Mouse (Mus musculus): Measurements from ENCODE around the gene Ggt7. TPM values are rescaled to one million over a fixed set of nuclear protein-coding genes. Genes with fewer than 3 reads are reported as not detected.
A peak's percentile ranks its signal among the peaks of the same experiment; 100 is the strongest.
"Not testable (repeated sequence)": the region's sequence is repeated elsewhere in the genome, so short reads cannot be mapped to it uniquely, and the experiment has no call there.

The Ggt7 gene
- 9.8 and 10.9 TPM in 2 replicates for polyA plus RNA-seq (2016; fragmentation: Nextera tagmentation; extraction: Ambion mirVana)

DNA sequence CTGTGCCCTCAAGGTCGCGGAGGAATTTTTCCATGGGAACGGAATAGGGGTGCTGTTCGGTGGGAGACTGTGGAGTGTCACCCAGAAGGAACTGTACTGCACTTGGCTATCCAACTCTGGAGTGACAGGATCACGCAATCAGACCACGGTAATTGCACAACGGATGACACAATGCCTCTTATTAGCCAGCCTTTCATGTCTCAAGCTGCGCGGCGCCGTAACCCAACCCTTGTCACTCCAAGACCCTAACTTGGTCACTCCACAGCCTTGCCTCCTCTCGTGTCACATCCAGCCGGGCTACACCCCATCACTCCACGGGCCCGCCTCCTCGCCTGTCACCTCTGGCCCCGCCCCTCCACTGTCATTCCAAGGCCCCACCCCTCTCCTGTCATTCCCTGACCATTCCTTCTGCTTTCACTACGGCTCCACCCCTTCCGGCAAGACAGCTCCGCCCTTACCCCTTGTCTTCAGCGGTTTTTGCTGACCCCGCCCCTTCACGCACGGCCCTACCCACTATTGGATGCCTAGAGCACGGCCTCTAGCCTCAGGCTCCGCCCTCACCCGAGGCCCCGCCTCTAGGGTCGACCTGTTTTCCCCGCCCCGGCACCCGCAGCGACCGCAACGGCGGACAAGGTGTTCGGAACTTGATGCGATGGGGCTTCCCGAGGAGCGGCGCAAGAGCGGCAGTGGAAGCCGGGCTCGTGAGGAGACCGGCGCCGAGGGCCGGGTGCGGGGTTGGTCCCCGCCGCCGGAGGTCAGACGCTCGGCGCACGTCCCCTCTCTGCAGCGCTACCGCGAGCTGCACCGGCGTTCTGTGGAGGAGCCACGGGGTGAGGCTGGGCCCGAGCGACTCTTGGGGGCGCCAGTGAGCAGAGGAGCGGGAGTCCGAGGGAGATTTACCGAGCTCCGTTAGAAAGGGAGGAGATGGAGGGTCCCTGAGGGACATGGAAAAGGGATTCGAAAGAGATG is at the start of gene Ggt7, which contains the start of gene Acss2:
Gene Ggt7, minus strand, starts transcription at position 783 of the 969 bp plus-strand sequence.
Gene Acss2, plus strand, starts transcription at position 494 of the 969 bp plus-strand sequence.
- H3K27me3 ChIP-seq (ENCODE audit: poor library complexity, severe bottlenecking) = peaks cover 29% of the 10 kb centered on the region
- peak within 1 kb of the TSS; percentile 66 for H3K4me3 ChIP-seq
- H3K9me3 ChIP-seq = no peaks in the 10 kb centered on the region
- H3K4me1 ChIP-seq = peaks cover 35% of the 10 kb centered on the region
- no peaks in the 10 kb centered on the region for H3K36me3 ChIP-seq (replicated peaks)
- peak; percentile 98 for DNase-seq (ENCODE audit: extremely low spot score, low spot score)
- peak within 1 kb of the TSS; percentile 82 for H3K27ac ChIP-seq
- 4% methylated on average over 70 of the region's 70 CpGs for WGBS

DNA sequence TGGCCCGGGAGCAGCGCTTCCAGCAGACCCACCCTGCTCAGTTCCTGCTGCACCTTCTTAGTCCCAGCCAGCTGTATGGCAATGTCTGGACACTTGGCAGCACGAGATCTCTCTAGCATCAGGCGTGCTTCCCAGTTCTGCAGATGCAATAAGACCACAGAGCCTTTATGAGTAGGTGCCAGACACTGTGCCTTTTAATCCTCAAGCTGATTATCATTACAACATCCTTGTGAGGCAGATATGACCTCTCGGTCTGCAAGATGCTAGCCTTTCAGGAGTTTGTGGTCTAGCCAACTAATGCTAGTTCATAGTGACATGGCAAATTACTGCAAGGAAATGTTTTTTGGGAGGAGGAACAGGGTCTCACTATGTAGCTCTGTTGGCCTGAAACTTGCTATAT is 49.7 kb upstream of the Ggt7 start:
- no peak for DNase-seq (ENCODE audit: extremely low spot score, low spot score)
- 88% methylated on average over 5 of the region's 5 CpGs for WGBS
- Histone ChIP-seq H3K4me3 (no peak overlapping the region), H3K9me3 (no peaks in the 10 kb centered on the region), H3K27me3 (ENCODE audit: poor library complexity, severe bottlenecking) (0 out of 2 replicates have a peak, but pooled peaks cover 5% of the 10 kb centered on the region), H3K27ac (no peak overlapping the region), H3K4me1 (peaks cover 22% of the 10 kb centered on the region), H3K36me3 (replicated peaks) (peaks cover 13% of the 10 kb centered on the region)

GRCm38 (mm10) chr2:155562934-155563333 is 44.9 kb upstream of the Ggt7 start:
- Histone ChIP-seq H3K4me1 (no peaks in the 10 kb centered on the region), H3K27ac (no peak overlapping the region), H3K4me3 (no peak overlapping the region), H3K36me3 (replicated peaks) (peaks cover 13% of the 10 kb centered on the region), H3K27me3 (ENCODE audit: poor library complexity, severe bottlenecking) (0 out of 2 replicates have a peak, but pooled peaks cover 5% of the 10 kb centered on the region), H3K9me3 (no peaks in the 10 kb centered on the region)
- WGBS = 84% methylated on average over 4 of the region's 4 CpGs
- DNase-seq (ENCODE audit: extremely low spot score, low spot score) = no peak

DNA sequence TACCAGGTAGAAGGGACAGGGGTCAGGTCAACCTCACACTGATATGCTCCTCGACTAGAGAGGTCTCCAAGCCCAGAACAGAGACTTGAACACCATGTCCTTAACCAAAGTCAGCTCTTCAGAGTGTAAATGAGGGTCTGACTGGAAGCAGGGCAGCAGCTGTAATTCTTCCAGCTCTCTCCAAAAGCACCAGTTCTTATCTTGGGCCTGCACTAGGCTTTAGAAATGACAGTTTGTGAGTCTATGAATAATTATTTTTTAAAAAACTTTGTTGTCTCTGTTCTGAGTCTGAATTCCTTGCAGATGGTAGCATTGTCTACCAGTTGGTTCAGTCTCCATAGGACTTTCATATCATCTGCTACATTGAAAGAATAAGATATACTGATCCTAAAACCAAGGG is 44.2 kb upstream of the Ggt7 start:
- Histone ChIP-seq H3K27ac (no peak overlapping the region), H3K4me1 (no peaks in the 10 kb centered on the region), H3K27me3 (ENCODE audit: poor library complexity, severe bottlenecking) (no peaks in the 10 kb centered on the region), H3K9me3 (no peaks in the 10 kb centered on the region), H3K36me3 (replicated peaks) (peaks cover 9% of the 10 kb centered on the region; the same call in 1 of the 2 replicates), H3K4me3 (no peak overlapping the region)
- 78% methylated on average over 1 of the region's 1 CpGs for WGBS
- no peak for DNase-seq (ENCODE audit: extremely low spot score, low spot score)

DNA sequence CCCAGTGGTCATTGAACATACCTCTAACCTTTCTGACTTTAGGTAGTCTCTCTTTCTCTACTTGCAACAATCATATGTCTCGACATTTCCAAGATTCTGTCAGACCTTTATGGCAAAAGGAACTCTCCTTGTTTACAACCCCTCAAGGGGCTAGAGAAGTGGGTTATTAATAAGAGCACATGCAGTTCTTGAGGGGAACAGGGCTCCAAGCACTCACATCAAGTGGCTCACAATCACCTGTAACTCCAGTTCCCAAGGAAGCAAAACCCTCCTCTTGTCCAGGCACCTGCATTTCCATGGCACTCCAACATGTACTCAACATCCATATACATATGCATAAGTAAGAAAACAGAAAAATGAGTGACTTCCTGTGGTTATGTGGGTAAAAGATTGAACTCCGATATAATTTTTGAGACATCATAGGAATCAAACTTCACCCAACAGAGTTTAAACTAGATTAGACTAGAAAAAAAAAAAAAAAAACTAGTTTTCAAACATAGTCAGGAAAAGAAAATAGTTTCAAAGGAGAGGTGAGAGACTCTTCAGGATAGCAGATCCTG is 36.5 kb upstream of the Ggt7 start:
- WGBS = 88% methylated on average over 2 of the region's 2 CpGs
- no peaks in the 10 kb centered on the region for H3K4me1 ChIP-seq
- no peak overlapping the region for H3K27ac ChIP-seq
- no peaks in the 10 kb centered on the region for H3K9me3 ChIP-seq
- no peaks in the 10 kb centered on the region for H3K27me3 ChIP-seq (ENCODE audit: poor library complexity, severe bottlenecking)
- no peak for DNase-seq (ENCODE audit: extremely low spot score, low spot score)
- H3K4me3 ChIP-seq = no peak overlapping the region
- no peaks in the 10 kb centered on the region; the same call in 1 of the 2 replicates for H3K36me3 ChIP-seq (replicated peaks)

DNA sequence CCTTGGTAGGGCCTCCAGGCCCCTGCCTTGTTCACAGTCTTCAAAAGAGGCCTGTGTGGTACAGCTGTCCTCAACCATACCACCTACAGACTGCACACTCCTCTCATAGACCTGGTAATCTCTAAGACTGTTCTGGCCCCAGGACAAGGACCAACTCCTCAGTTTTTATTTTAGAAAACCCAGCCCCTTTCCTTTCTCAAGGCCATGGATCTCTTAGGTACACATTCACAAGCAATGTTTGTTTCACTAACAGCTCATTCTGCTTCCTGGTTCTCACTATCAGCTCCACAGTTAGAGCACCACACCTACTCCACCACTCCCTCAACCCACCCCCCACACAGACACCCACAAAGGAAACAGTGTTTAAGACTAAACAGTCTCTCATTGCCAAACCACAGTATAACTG is 34.9 kb upstream of the Ggt7 start:
- Histone ChIP-seq H3K27ac (no peak overlapping the region), H3K4me3 (no peak overlapping the region), H3K4me1 (no peaks in the 10 kb centered on the region), H3K36me3 (replicated peaks) (no peaks in the 10 kb centered on the region), H3K27me3 (ENCODE audit: poor library complexity, severe bottlenecking) (no peaks in the 10 kb centered on the region), H3K9me3 (no peaks in the 10 kb centered on the region)
- no peak for DNase-seq (ENCODE audit: extremely low spot score, low spot score)

- H3K9me3 ChIP-seq = no peaks in the 10 kb centered on the region
- H3K36me3 ChIP-seq (replicated peaks) = no peaks in the 10 kb centered on the region
- DNase-seq (ENCODE audit: extremely low spot score, low spot score) = no peak
- no peaks in the 10 kb centered on the region for H3K4me1 ChIP-seq
- H3K27me3 ChIP-seq (ENCODE audit: poor library complexity, severe bottlenecking) = no peaks in the 10 kb centered on the region
- no peak overlapping the region for H3K4me3 ChIP-seq
- no peak overlapping the region for H3K27ac ChIP-seq
These were observed 34.3 kb upstream of the Ggt7 start for GRCm38 (mm10) chr2:155552336-155552735.

- Histone ChIP-seq H3K36me3 (replicated peaks) (no peaks in the 10 kb centered on the region), H3K27ac (no peak overlapping the region), H3K4me3 (no peak overlapping the region), H3K9me3 (no peaks in the 10 kb centered on the region), H3K4me1 (no peaks in the 10 kb centered on the region), H3K27me3 (ENCODE audit: poor library complexity, severe bottlenecking) (no peaks in the 10 kb centered on the region)
- WGBS = 76% methylated on average over 1 of the region's 1 CpGs
- DNase-seq (ENCODE audit: extremely low spot score, low spot score) = no peak
These were observed 28.9 kb upstream of the Ggt7 start for GRCm38 (mm10) chr2:155546955-155547354.

- Histone ChIP-seq H3K4me3 (no peak overlapping the region), H3K36me3 (replicated peaks) (no peaks in the 10 kb centered on the region), H3K27me3 (ENCODE audit: poor library complexity, severe bottlenecking) (no peaks in the 10 kb centered on the region), H3K27ac (no peak overlapping the region), H3K9me3 (no peaks in the 10 kb centered on the region), H3K4me1 (no peaks in the 10 kb centered on the region)
- no peak for DNase-seq (ENCODE audit: extremely low spot score, low spot score)
- 79% methylated on average over 6 of the region's 6 CpGs for WGBS
These were observed 22.9 kb upstream of the Ggt7 start for GRCm38 (mm10) chr2:155540822-155541458.

DNA sequence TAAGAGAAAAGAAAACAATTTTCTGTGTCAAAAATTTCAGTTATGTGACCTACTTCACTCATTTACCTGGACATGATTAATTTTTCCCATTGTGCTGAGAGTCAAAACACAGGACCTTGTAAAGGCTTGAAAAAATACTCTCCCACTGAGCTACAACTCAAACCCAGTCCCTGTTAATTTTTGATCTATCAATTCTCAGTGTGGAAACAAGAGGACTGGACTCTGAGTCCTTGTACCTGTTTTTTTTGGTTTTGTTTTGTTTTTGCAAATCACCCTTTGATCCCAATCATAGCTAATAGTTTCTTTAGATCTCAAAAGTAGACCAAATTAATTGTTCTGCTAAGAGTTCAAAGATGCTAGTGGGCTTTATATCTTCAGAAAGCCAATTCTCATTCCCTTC is 21.7 kb upstream of the Ggt7 start:
- DNase-seq (ENCODE audit: extremely low spot score, low spot score) = no peak
- no peak overlapping the region for H3K27ac ChIP-seq
- H3K36me3 ChIP-seq (replicated peaks) = no peaks in the 10 kb centered on the region
- H3K27me3 ChIP-seq (ENCODE audit: poor library complexity, severe bottlenecking) = no peaks in the 10 kb centered on the region
- H3K9me3 ChIP-seq = no peaks in the 10 kb centered on the region
- no peaks in the 10 kb centered on the region for H3K4me1 ChIP-seq
- H3K4me3 ChIP-seq = no peak overlapping the region

GRCm38 (mm10) chr2:155538463-155539057 is 20.5 kb upstream of the Ggt7 start:
- H3K9me3 ChIP-seq; H3K4me1 ChIP-seq; H3K27ac ChIP-seq; H3K27me3 ChIP-seq (ENCODE audit: poor library complexity, severe bottlenecking); H3K4me3 ChIP-seq; H3K36me3 ChIP-seq (replicated peaks); DNase-seq (ENCODE audit: extremely low spot score, low spot score): not testable (repeated sequence)
- WGBS = 81% methylated on average over 18 of the region's 19 CpGs

DNA sequence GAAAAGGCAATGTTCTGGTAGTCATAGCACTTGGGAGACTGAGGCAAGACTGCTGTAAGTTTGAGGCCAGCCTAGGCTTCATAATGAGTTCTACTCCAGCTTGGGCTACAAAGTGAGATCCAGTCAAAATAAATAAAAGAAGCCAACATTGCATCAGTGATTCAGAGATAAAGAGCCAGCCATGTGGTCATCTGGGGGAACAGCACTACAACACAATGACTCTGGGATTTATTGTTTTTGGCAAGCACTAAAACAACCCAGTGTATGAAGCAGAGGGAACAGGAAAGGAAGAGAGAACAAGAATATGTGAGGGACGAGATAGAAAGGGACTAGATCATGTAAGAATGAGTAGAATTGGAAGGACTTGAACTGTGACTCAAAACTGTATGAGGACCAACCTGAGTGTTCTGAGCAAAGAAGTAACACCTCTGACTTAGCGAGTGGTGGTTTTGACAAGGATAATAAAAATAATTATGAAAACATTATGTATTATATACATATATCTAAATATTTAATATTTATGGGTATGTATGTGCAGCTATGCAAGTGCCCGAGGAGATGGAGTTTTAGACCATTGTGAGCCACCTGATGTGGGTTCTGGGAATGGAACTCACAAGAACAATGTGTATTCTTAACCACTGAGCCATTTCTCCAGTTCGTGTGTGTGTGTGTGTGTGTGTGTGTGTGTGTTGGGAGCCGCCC is 19.9 kb upstream of the Ggt7 start:
- no peaks in the 10 kb centered on the region for H3K9me3 ChIP-seq
- H3K27me3 ChIP-seq (ENCODE audit: poor library complexity, severe bottlenecking) = no peaks in the 10 kb centered on the region
- H3K4me3 ChIP-seq = no peak overlapping the region
- no peaks in the 10 kb centered on the region for H3K36me3 ChIP-seq (replicated peaks)
- H3K4me1 ChIP-seq = no peaks in the 10 kb centered on the region
- no peak overlapping the region for H3K27ac ChIP-seq
- 78% methylated on average over 5 of the region's 5 CpGs for WGBS
- DNase-seq (ENCODE audit: extremely low spot score, low spot score) = no peak
